Mouse (Mus musculus) embryonic fibroblast, embryonic 13.5 days (primary cell): Measurements from ENCODE around the gene Rgs12. TPM values are rescaled to one million over a fixed set of nuclear protein-coding genes. Genes with fewer than 3 reads are reported as not detected.
A peak's percentile ranks its signal among the peaks of the same experiment; 100 is the strongest.

Experiments used
- H3K27ac ChIP-seq: 2 replicates; pipeline ENCODE4 v1.5.1; 2012; ENCODE audit warnings: low read length, control low read depth, inconsistent platforms; ENCODE audit not compliant: insufficient read depth
- H3K4me1 ChIP-seq: 2 replicates; pipeline ENCODE4 v1.6.1; 2011; ENCODE audit warnings: low read length; ENCODE audit not compliant: control insufficient read depth, insufficient read depth
- H3K4me3 ChIP-seq: 2 replicates; pipeline ENCODE4 v1.5.1; 2011; ENCODE audit warnings: mild to moderate bottlenecking, control low read depth, low read length; ENCODE audit not compliant: insufficient read depth
- CTCF ChIP-seq: IDR thresholded peaks from 2 replicates; pipeline ENCODE4 v1.5.1; 2011; ENCODE audit warnings: mild to moderate bottlenecking, control low read depth, low read length, moderate library complexity, borderline replicate concordance; ENCODE audit not compliant: insufficient read depth
- POLR2A ChIP-seq: IDR thresholded peaks from 2 replicates; pipeline ENCODE4 v1.6.1; 2011; ENCODE audit warnings: low read depth, mild to moderate bottlenecking, control low read depth, low read length, moderate library complexity
- polyA plus RNA-seq: library from polyadenylated mRNA; stranded (reverse); fragments of >200 nt; gene quantifications from 2 replicates; pipeline ENCODE4 v1.2.4, GENCODE M21; 2011; ENCODE audit warnings: low read depth; ENCODE audit not compliant: missing spikeins, insufficient read length

The Rgs12 gene
- polyA plus RNA-seq, 1 experiment: 33.5 TPM

DNA sequence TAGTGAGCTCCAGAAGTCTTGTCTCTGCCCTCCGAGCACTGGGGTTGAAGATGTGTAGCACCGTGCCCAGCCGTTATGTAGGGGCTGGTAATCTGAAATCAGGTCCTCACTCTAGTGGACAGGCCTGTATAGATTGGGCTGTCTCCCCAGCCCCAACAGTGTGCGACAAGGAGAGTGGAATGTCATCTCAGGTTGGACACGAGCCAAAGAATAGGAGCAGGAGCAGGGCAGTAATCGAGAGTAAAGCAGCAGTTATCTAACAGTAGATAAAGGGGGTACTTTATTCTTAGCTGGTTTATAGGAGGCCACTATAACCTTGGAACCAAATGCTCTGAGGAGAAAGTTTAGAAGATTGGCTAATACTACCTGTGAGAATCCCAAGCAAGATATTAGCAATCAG lies 30.9 kb downstream of the Rgs12 start:
- Histone ChIP-seq H3K4me3 (no peak overlapping the region), H3K4me1 (no peaks in the 10 kb centered on the region), H3K27ac (no peak overlapping the region)
- TF ChIP-seq POLR2A (no peak), CTCF (no peak)

DNA sequence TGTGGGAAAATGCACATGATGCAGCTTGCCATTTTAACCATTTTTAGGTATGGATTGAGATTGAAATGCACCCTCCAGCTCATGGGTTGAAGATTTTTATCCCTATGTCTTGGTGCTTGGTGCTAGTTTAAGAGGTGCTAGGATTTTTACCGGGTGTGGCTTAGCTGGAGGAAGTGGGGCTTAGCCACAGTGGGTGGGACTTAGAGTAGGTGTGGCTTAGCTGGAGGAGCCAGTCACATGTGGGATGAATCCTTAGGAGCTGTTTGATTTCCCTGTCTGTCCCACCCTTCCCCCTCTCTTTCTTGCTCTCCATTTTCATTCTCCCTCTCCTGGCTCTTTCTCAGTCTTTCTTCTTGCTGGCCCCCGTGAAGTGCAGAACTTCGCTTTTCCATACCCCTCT lies 32.5 kb downstream of the Rgs12 start:
- no peak overlapping the region for H3K4me3 ChIP-seq
- TF ChIP-seq POLR2A (no peak), CTCF (no peak)
- no peaks in the 10 kb centered on the region for H3K4me1 ChIP-seq
- H3K27ac ChIP-seq: no peak overlapping the region

DNA sequence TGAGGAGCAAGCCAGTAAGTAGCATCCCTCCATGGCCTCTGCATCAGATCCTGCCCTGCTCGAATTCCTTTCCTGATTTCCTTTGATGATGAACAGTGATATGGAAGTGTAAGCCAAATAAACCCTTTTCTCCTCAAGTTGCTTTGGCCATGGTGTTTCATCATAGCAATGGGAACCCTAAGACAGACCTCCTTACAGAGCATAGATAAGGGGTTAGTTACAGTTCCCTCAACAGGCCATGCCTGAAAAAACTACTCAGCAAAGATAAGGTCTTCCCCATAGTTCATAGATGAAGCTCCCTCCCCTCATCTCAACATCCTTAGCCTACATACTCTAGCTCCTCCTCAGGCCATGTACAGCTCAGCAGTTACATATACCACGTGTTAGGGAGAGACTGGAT lies 35.7 kb downstream of the Rgs12 start:
- Histone ChIP-seq H3K4me3 (no peak overlapping the region), H3K27ac (no peak overlapping the region), H3K4me1 (peaks cover 12% of the 10 kb centered on the region)
- TF ChIP-seq POLR2A (no peak), CTCF (no peak)

DNA sequence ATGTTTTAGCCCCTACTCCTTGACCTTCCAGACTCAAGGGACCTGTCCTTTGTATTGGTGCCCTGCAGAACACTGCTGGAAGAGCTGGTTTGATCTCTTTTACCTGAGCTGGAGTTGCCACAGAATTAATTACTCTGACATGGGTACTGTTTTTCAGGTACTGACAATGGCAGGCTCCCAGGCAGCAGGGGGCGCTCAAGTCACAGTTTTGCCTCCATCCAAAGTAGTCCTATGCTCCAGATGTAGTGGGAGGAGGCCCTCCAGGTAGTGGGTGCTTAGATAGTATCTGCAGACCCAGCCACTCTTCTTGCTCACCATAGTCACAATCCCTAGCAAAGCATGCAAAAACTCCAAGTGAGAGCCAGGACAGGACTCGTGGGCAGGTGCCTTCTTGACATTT lies 36.6 kb downstream of the Rgs12 start:
- H3K4me1 ChIP-seq: peaks cover 12% of the 10 kb centered on the region
- H3K27ac ChIP-seq: no peak overlapping the region
- no peak overlapping the region for H3K4me3 ChIP-seq
- peak; percentile 83 for TF ChIP-seq CTCF
- TF ChIP-seq POLR2A: no peak

DNA sequence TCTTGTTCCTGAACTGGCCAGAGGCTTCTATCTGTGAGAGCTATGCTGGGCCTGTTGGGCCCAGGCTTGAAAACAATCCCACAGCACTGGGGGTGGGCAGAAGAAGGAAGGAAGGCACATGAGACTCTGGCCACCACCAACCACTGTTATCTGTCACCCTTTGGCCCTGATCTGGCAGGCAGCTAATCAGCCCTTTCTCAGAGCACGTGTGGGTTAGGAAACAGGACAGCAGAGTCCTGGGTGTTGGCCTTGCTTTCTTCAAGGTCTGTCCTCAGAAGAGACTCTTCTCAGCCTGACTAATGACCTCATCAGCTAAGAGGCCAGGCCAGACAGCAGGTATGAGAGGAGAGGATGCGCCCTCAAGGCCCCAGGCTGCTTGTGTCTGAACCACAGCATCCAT lies 38.2 kb downstream of the Rgs12 start:
- H3K4me3 ChIP-seq: no peak overlapping the region
- no peak for TF ChIP-seq CTCF
- H3K27ac ChIP-seq: no peak overlapping the region
- H3K4me1 ChIP-seq: peaks cover 12% of the 10 kb centered on the region

DNA sequence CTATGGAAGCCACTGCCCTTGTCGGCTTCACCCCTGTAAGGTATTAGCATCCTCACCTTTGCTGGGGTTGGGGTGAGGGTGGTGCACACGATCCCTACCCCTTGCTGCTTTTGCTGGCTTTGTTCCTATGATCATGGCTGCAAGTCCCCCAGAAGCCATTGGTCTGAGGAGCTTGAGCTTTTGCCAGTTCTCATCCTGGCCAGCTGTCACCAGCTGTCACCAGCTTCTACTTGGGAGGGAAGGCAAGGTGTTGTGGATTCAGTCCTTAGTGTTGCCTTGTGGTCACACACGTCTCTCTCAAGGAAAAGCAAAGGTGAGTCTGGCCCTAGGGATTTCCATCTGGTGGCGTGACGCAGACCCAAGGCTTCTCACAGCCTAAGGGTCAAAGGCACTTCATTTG lies 39.4 kb downstream of the Rgs12 start:
- H3K4me3 ChIP-seq: no peak overlapping the region
- H3K4me1 ChIP-seq: peaks cover 12% of the 10 kb centered on the region
- peak overlapping the region; percentile 95 for H3K27ac ChIP-seq
- TF ChIP-seq POLR2A (no peak), CTCF (no peak)

DNA sequence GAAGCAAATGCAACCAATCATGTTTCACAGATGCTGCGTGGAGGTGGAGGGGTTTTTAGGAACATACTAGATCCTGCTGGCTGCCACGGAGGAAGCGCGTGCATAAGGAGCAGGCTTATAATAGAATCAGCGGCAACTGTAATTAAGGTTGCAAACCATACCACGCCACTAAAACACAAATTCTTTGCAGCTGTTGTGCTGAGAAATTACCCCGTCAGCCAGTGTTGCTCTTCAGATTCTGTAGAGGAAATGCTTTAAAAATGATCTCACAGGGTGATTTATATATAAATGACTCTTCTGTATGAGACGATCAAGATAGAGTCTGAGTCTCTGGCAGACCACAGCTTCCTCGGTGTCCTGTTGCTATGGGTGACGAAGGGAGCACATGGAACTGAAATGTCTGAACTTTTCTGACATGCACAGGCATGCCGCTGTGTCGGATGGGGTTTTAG lies 40.1 kb downstream of the Rgs12 start:
- peak overlapping the region; percentile 54 for H3K4me3 ChIP-seq
- peaks cover 12% of the 10 kb centered on the region for H3K4me1 ChIP-seq
- H3K27ac ChIP-seq: peak overlapping the region; percentile 95
- TF ChIP-seq POLR2A: peak; percentile 58
- TF ChIP-seq CTCF: no peak

DNA sequence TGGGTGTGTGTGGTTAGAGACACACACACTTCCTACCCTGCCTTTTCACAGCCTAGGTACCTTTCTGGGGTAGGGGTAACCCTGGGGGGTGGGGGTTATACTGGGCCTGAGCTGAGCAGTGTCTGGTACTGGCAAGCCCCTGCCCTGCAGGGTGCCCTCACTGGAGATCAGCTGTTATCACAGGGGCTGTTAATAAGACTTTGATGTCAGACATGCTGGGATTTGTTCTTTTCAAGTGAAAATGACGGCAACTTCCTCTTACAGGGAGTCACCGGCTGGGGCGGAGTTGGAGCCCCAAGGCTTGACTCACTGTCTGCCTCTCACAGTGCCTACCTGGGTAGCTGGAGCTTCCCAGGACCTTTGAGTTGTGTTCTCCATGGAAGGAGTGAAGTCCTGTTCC lies 49.5 kb downstream of the Rgs12 start:
- Histone ChIP-seq H3K4me1 (0 out of 2 replicates have a peak, but pooled peaks cover 2% of the 10 kb centered on the region), H3K4me3 (no peak overlapping the region), H3K27ac (no peak overlapping the region)
- TF ChIP-seq POLR2A: no peak
- TF ChIP-seq CTCF: no peak

DNA sequence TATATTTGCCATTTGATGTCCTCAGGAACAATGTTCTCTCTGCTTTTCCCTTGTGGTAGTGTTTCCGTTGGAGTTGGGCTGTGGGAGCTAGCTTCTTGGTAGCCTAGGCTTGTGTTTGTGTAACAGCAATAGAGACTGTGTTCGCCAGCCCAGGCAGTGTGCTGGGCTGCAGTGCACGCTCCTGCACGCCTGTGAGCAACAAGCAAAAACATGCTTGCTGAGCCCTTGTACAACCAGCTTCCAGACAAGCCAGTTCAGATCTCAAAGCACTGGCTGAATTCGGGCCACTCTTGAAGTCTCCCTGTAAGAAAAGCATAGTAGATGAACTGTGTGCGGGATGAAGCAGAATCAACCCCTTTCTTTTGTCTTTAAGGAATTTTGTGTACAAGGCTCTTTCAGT lies 50.0 kb downstream of the Rgs12 start:
- H3K27ac ChIP-seq: no peak overlapping the region
- 0 out of 2 replicates have a peak, but pooled peaks cover 2% of the 10 kb centered on the region for H3K4me1 ChIP-seq
- TF ChIP-seq POLR2A (no peak), CTCF (no peak)
- H3K4me3 ChIP-seq: no peak overlapping the region

DNA sequence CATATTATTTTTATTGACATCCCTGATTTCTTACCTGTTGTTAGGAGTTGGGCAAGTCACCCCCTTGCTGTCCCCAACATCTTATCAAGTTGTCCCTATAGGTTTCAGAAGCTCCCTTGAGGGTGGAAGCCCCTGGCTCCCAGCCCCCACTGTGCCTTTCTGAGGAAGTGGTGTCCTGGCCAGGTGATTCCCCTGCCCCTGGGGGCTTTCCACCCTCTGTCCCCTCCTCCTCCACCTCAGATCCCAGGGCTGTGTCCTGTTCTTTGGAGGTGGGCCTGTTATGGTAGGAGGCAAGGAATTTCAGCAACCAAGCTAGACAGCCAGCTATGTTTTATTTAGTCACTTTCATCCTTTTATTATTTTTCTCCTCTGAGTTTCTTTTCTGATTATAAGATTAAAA lies 51.1 kb downstream of the Rgs12 start:
- H3K4me3 ChIP-seq: no peak overlapping the region
- no peak for TF ChIP-seq POLR2A
- TF ChIP-seq CTCF: no peak
- peaks cover 2% of the 10 kb centered on the region; the same call in 1 of the 2 replicates for H3K4me1 ChIP-seq
- no peak overlapping the region for H3K27ac ChIP-seq

DNA sequence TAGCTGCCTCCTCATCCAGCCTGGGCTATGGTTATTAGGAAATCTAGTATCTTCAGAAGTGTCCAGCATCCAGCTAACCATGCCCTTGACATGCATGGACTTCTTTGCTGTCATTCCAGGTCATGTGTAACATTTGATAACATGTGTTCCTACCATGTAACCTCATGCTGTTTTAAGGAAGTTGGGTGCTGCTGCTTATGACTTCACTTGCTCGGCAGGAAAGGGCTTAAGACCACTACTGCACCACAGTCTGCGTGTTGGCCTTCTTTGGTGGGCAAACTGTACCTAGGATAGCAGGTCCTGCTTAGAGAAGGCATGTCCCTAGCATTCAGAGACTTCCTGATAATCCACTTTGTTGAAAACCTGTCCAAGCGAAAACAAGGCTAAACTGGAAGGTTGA lies 51.9 kb downstream of the Rgs12 start:
- Histone ChIP-seq H3K27ac (no peak overlapping the region), H3K4me3 (no peak overlapping the region), H3K4me1 (peaks cover 5% of the 10 kb centered on the region; the same call in 1 of the 2 replicates)
- TF ChIP-seq POLR2A (no peak), CTCF (no peak)
